Mouse (Mus musculus) hindbrain, embryonic 11.5 days (tissue): Measurements from ENCODE around the gene Kng2. TPM values are rescaled to one million over a fixed set of nuclear protein-coding genes. Genes with fewer than 3 reads are reported as not detected.
"Not testable (repeated sequence)": the region's sequence is repeated elsewhere in the genome, so short reads cannot be mapped to it uniquely, and the experiment has no call there.

Experiments
- ATAC-seq: fragments of 200-750 bp; cut with Nextera tagmentation; 2 replicates; pipeline ENCODE4 v1.8.0; 2017; ENCODE audit warnings: mild to moderate bottlenecking, moderate TSS enrichment, moderate library complexity; ENCODE audit not compliant: low FRiP score
- DNase-seq: peaks from one replicate; pipeline ENCODE4 v3.0.0-alpha.2; 2015; ENCODE audit warnings: low spot score
- H3K27ac ChIP-seq: fragments of 300-500 bp; sonication (generic); 2 replicates; pipeline ENCODE4 v1.5.1; 2014; ENCODE audit warnings: mild to moderate bottlenecking, low read depth, low read length
- H3K27me3 ChIP-seq: fragments of 300-500 bp; sonication (generic); 2 replicates; pipeline ENCODE4 v1.6.1; 2014; ENCODE audit warnings: mild to moderate bottlenecking, low read length, moderate library complexity, mixed read lengths; ENCODE audit not compliant: control insufficient read depth, insufficient read depth
- H3K36me3 ChIP-seq: fragments of 300-500 bp; sonication (generic); 2 replicates; pipeline ENCODE4 v1.6.1; 2014; ENCODE audit warnings: mild to moderate bottlenecking, low read length, moderate library complexity, mixed read lengths; ENCODE audit not compliant: control insufficient read depth, insufficient read depth
- H3K4me1 ChIP-seq: fragments of 300-500 bp; sonication (generic); replicated peaks from 2 replicates; pipeline ENCODE4 v1.6.1; 2014; ENCODE audit warnings: low read length, mixed read lengths; ENCODE audit not compliant: control insufficient read depth, insufficient read depth
- H3K4me2 ChIP-seq: fragments of 300-500 bp; sonication (generic); replicated peaks from 2 replicates; pipeline ENCODE4 v1.6.1; 2014; ENCODE audit warnings: mild to moderate bottlenecking, low read depth, low read length
- H3K4me3 ChIP-seq: fragments of 300-500 bp; sonication (generic); 2 replicates; pipeline ENCODE4 v1.5.1; 2014; ENCODE audit warnings: low read depth, low read length
- H3K9ac ChIP-seq: fragments of 300-500 bp; sonication (generic); 2 replicates; pipeline ENCODE4 v1.6.1; 2014; ENCODE audit warnings: low read depth, low read length
- H3K9me3 ChIP-seq: fragments of 300-500 bp; sonication (generic); 2 replicates; pipeline ENCODE4 v1.6.1; 2016; ENCODE audit warnings: low read length; ENCODE audit not compliant: control insufficient read depth
- WGBS: fragments of 180-500 bp; shearing (Covaris S2); extraction: QIAGEN DNeasy Blood & Tissue Kit; methylation state at CpG from one replicate; pipeline ENCODE4 v1.1.7; 2014; 5-methylcytosine and 5-hydroxymethylcytosine counted together
- polyA plus RNA-seq: library from polyadenylated mRNA; unstranded; fragments of >200 nt; fragmentation: Nextera tagmentation; extraction: Ambion mirVana; gene quantifications from 2 replicates; pipeline ENCODE4 v1.2.1, GENCODE M21; 2014

Kng2 gene
- polyA plus RNA-seq = not detected in 2 replicates

DNA sequence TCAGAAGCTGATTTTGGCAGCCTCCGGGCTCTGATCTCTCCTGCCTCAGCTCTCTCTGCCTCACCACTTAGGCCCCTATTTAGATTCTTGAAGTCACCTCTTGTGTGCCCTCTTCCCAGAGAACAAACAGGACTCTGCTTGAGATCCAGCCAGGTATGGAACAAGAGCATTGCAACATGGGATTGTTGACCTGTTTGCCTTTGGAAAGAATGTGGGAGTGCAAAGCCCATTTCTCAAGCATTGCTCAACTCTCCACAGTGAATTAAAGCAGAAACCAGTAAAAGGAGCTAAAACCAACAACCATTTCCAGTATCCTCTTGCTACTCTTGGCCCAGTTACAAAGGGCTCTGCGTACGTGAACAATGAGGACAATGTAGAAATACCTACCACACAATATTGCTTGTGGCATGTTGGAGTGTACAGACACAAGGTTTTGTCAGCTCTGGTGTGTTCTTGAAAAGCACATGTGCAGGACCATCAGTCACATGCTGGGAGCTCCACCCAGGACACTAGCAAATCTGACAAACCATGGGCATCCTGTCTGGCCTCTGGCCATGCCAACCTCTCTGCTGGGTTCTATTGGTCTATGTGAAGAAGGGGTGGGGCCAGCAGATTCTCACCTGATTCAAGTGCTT lies at the start of gene Kng2:
Gene Kng2, minus strand, starts transcription at position 517 of the 635 bp plus-strand sequence.
- H3K36me3 ChIP-seq, H3K27ac ChIP-seq, H3K4me1 ChIP-seq, H3K4me3 ChIP-seq, DNase-seq, H3K27me3 ChIP-seq, H3K9me3 ChIP-seq, ATAC-seq, H3K4me2 ChIP-seq, H3K9ac ChIP-seq: not testable (repeated sequence)
- WGBS = 90% methylated on average over 3 of the region's 3 CpGs

DNA sequence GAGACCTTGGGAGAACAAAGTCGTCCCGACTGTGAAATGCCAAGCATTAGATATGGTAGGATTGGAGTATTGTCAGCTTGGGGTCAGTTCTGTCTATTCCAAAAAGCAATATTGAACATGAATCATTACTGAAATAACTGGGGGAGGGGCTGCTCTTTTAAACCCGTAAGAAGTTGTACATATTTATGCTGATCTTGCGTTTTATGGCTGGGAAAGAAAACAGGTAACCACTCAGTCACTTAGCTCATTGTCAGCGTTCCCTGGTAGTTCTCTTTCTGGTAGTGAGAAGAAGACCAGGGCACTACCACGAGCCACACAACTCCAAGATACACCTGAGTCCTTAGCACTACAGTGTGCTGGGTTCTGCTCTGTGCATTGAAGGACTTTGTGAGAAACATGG lies 48.2 kb upstream of the Kng2 start:
- H3K36me3 ChIP-seq, ATAC-seq, H3K27ac ChIP-seq, H3K9me3 ChIP-seq, DNase-seq, H3K4me1 ChIP-seq, H3K4me2 ChIP-seq, H3K4me3 ChIP-seq, H3K27me3 ChIP-seq, H3K9ac ChIP-seq: not testable (repeated sequence)
- WGBS = 86% methylated on average over 6 of the region's 6 CpGs

DNA sequence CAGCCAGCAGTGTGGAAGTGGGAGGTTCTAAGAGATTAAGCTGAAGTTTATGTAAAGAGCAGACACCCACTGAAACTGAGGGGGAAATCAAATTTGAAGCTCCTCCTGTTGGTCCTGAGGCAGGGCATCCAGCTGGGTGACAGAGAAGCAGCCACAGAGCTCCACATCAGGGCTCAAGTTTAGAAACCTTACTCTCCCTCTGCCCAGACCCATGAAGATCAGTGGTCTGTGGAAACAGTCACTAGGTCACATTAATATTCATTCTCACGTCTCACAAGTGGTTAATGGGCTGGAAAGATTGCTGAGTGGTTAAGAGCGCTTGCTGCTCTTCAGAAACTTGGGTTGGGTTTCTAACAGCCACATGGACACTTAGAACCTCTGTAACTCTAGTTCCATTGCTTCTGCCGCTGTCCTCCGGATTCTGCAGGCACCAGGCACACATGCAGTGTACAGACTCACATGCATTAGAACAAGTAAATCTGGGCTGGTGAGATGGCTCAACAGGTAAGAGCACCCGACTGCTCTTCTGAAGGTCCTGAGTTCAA lies 31.6 kb upstream of the Kng2 start:
- H3K9ac ChIP-seq, H3K27ac ChIP-seq, H3K4me2 ChIP-seq, DNase-seq, H3K4me1 ChIP-seq, H3K36me3 ChIP-seq, H3K9me3 ChIP-seq, ATAC-seq, H3K27me3 ChIP-seq, H3K4me3 ChIP-seq: not testable (repeated sequence)
- WGBS = 79% methylated on average over 5 of the region's 5 CpGs

DNA sequence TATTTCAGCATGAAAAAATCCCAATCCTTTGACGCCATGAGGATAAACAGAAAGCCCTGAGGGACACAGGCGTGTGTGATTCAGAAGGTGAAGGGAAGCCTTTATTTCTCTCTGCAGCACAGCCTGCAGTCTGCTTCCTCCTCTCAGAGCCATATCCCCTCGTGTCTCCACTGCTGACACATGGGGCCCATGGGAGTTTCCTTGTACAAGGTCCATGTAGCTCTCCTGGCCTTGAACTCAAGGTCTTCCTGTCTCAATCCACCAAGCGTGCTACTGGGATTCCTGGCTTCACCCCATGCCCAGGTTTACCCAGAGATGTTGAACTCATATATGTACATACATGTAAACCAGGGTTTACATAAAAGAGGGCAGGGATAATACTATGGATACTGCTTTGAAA lies 30.3 kb upstream of the Kng2 start:
- 70% methylated on average over 4 of the region's 4 CpGs for WGBS
- H3K4me2 ChIP-seq, H3K27ac ChIP-seq, H3K9ac ChIP-seq, H3K36me3 ChIP-seq, DNase-seq, H3K4me3 ChIP-seq, H3K27me3 ChIP-seq, ATAC-seq, H3K9me3 ChIP-seq, H3K4me1 ChIP-seq: not testable (repeated sequence)

DNA sequence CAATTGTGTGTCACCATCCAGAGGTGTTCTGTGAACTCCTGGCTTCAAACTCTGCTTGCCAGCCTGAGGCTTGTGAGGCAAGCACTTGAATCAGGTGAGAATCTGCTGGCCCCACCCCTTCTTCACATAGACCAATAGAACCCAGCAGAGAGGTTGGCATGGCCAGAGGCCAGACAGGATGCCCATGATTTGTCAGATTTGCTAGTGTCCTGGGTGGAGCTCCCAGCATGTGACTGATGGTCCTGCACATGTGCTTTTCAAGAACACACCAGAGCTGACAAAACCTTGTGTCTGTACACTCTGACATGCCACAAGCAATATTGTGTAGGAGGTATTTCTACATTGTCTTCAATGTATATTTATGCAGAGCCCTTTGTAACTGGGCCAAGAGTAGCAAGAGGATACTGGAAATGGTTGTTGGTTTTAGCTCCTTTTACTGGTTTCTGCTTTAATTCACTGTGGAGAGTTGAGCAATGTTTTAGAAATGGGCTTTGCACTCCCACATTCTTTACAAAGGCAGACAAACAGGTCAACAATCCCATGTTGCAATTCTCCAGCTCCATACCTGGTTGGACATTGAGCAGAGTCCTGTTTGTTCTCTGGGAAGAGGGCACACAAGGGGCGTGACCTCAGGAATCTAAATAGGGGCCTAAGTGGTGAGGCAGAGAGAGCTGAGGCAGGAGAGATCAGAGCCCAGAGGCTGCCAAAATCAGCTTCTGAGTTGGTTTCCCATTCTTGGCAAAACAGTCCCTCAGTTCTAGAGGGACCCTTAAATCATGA lies 28.6 kb upstream of the Kng2 start, which contains the start of gene Kng1:
Gene Kng1, plus strand, starts transcription at position 198 of the 780 bp plus-strand sequence.
- not testable (repeated sequence) for H3K9ac ChIP-seq, DNase-seq, ATAC-seq, H3K9me3 ChIP-seq, H3K4me1 ChIP-seq, H3K4me2 ChIP-seq, H3K27ac ChIP-seq, H3K27me3 ChIP-seq, H3K4me3 ChIP-seq, H3K36me3 ChIP-seq
- WGBS = 100% methylated on average over 1 of the region's 1 CpGs

DNA sequence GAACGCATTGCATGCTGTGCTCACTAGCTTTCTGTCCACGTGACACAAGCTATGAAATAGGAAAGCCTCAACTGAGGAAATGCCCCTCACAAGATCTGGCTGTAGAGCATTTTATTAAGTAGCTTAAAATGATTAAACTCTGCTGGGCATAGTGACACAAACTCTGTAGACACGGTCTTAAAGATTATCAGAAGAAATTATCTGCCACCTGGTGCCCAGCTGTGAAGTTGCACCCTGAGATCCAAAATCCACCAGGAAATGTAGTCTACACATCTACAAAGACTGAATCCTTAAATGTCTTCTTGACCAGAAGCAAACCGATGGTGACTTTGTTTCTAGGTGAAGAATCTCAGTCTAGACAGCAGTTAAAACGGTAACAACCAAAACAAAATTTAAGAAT lies 17.0 kb upstream of the Kng2 start:
- Histone ChIP-seq H3K4me2 (no peak overlapping the region), H3K9me3 (no peaks in the 10 kb centered on the region), H3K27ac (no peak overlapping the region), H3K36me3 (no peaks in the 10 kb centered on the region), H3K27me3 (no peaks in the 10 kb centered on the region), H3K9ac (no peak overlapping the region), H3K4me3 (no peak overlapping the region), H3K4me1 (no peaks in the 10 kb centered on the region)
- 72% methylated on average over 5 of the region's 5 CpGs for WGBS
- ATAC-seq (no peak), DNase-seq (peak; percentile 44)

DNA sequence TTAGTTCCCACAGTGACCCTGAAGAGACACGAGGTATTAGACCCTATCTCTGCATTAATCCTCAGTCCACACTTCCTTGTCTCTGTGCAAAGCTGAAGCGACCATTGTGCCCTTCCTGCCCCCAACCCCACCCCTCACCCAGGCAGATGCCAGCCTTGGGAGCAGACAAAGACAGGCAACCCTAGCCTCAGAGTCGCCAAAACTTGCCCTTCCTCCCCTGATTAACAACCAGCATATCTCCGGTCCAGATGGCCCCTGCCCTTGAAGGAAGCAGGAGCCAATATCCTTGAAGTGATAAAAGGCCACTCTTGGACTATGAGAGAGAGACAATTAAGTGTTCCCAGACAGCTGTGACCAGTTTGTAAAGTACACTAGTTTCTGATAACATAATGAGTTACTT lies 11.6 kb upstream of the Kng2 start:
- Histone ChIP-seq H3K4me2 (no peak overlapping the region), H3K9ac (no peak overlapping the region), H3K4me1 (no peaks in the 10 kb centered on the region), H3K36me3 (no peaks in the 10 kb centered on the region), H3K4me3 (no peak overlapping the region), H3K27me3 (no peaks in the 10 kb centered on the region), H3K27ac (no peak overlapping the region), H3K9me3 (no peaks in the 10 kb centered on the region)
- DNase-seq (no peak), ATAC-seq (no peak)
- WGBS = 69% methylated on average over 4 of the region's 4 CpGs

DNA sequence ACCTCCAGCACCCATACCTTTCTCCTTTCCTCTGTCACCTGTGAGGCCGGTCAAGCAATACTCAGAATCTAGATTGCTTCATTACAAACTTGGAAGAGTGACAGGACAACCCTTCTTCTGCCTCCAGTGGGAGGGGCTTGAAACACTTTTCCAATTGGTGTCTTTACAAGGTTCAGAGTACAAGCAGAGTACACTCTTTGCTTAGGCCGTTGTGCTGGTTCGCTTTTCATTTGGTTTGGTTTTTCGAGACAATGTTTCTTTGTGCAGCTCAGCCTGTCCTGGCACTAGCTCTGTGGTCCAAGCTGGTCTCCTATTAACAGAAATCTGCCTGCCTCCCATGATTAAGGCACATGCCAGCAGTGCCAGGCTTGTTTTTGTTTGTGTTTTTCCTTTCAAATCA lies 10.0 kb upstream of the Kng2 start:
- DNase-seq (no peak), ATAC-seq (no peak)
- no peak overlapping the region for H3K4me2 ChIP-seq
- H3K4me3 ChIP-seq = no peak overlapping the region
- no peaks in the 10 kb centered on the region for H3K9me3 ChIP-seq
- no peaks in the 10 kb centered on the region for H3K4me1 ChIP-seq
- 94% methylated on average over 4 of the region's 4 CpGs for WGBS
- H3K27me3 ChIP-seq = no peaks in the 10 kb centered on the region
- H3K36me3 ChIP-seq = no peaks in the 10 kb centered on the region
- no peak overlapping the region for H3K9ac ChIP-seq
- H3K27ac ChIP-seq = no peak overlapping the region

DNA sequence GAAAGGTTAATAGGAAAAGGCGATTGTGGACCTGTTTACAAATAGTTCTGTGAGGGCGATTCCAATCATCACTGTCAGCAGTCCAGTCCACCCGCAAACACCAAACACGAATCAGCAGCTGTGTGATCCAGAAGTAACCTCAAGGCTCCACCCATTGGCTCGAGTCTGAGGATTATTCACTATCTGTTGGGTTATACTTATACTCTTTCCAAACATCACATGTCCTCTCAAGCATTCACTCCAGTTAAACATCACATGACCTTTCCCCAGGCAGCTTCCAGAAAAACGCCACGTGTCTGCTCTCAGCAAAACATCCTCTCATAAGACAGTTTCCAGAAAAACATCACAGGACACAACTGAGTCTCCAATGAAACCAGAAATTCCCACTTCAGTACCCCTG lies 8.5 kb upstream of the Kng2 start:
- no peak overlapping the region for H3K4me3 ChIP-seq
- H3K9me3 ChIP-seq = no peaks in the 10 kb centered on the region
- H3K27ac ChIP-seq = no peak overlapping the region
- WGBS = 87% methylated on average over 7 of the region's 7 CpGs
- no peak overlapping the region for H3K9ac ChIP-seq
- H3K27me3 ChIP-seq = no peaks in the 10 kb centered on the region
- ATAC-seq = no peak
- DNase-seq = no peak
- H3K36me3 ChIP-seq = no peaks in the 10 kb centered on the region
- no peaks in the 10 kb centered on the region for H3K4me1 ChIP-seq
- no peak overlapping the region for H3K4me2 ChIP-seq
